Mouse (Mus musculus): ENCODE results near the gene Olfr101. TPM values are rescaled to one million over a fixed set of nuclear protein-coding genes. Genes with fewer than 3 reads are reported as not detected.

Gene Olfr101
- total and polyA plus RNA-seq, 2 experiments from 2014 or later, result not detected

GRCm38 (mm10) chr17:37280331-37280730 lies 23.8 kb downstream of the Olfr101 start:
- no peak overlapping the region for H3K9ac ChIP-seq (replicated peaks; ENCODE audit: low read depth, low read length)
- no peaks in the 10 kb centered on the region for H3K36me3 ChIP-seq (replicated peaks; ENCODE audit: control insufficient read depth, insufficient read depth, low read length)
- DNase-seq (ENCODE audit: low spot score) (no peak), ATAC-seq (ENCODE audit: insufficient read depth, low read depth) (no peak)
- no peaks in the 10 kb centered on the region for H3K27me3 ChIP-seq (ENCODE audit: control insufficient read depth, insufficient read depth, low read length)
- 50% methylated on average over 1 of the region's 1 CpGs for WGBS
- TF ChIP-seq CTCF (IDR thresholded peaks at IDR 0.05; ENCODE audit: low read depth) (no peak), EP300 (IDR thresholded peaks at IDR 0.05; ENCODE audit: low read depth) (no peak)
- no peak overlapping the region for H3K4me2 ChIP-seq (ENCODE audit: low read depth, low read length)
- H3K27ac ChIP-seq (ENCODE audit: low read depth), result no peak overlapping the region
- no peaks in the 10 kb centered on the region for H3K9me3 ChIP-seq (replicated peaks; ENCODE audit: control insufficient read depth, low read length)
- no peaks in the 10 kb centered on the region for H3K4me1 ChIP-seq (ENCODE audit: control insufficient read depth, insufficient read depth)
- H3K4me3 ChIP-seq (ENCODE audit: low read depth, low read length), result no peak overlapping the region

- Histone ChIP-seq H3K4me3 (ENCODE audit: low read depth, low read length) (no peak overlapping the region), H3K9me3 (replicated peaks; ENCODE audit: control insufficient read depth, low read length) (no peaks in the 10 kb centered on the region), H3K4me2 (ENCODE audit: low read depth, low read length) (no peak overlapping the region), H3K9ac (replicated peaks; ENCODE audit: low read depth, low read length) (no peak overlapping the region), H3K27me3 (ENCODE audit: control insufficient read depth, insufficient read depth, low read length) (no peaks in the 10 kb centered on the region), H3K27ac (ENCODE audit: low read depth) (no peak overlapping the region), H3K36me3 (replicated peaks; ENCODE audit: control insufficient read depth, insufficient read depth, low read length) (no peaks in the 10 kb centered on the region), H3K4me1 (ENCODE audit: control insufficient read depth, insufficient read depth) (no peaks in the 10 kb centered on the region)
- ATAC-seq (ENCODE audit: insufficient read depth, low read depth) (no peak), DNase-seq (ENCODE audit: low spot score) (no peak)
- TF ChIP-seq CTCF (IDR thresholded peaks at IDR 0.05; ENCODE audit: low read depth), result no peak
- no peak for TF ChIP-seq EP300 (IDR thresholded peaks at IDR 0.05; ENCODE audit: low read depth)
Measured at GRCm38 (mm10) chr17:37276573-37276972, 27.5 kb downstream of the Olfr101 start.

- Histone ChIP-seq H3K9me3 (replicated peaks; ENCODE audit: control insufficient read depth, low read length) (no peaks in the 10 kb centered on the region), H3K36me3 (replicated peaks; ENCODE audit: control insufficient read depth, insufficient read depth, low read length) (no peaks in the 10 kb centered on the region), H3K4me3 (ENCODE audit: low read depth, low read length) (no peak overlapping the region), H3K27me3 (ENCODE audit: control insufficient read depth, insufficient read depth, low read length) (no peaks in the 10 kb centered on the region), H3K27ac (ENCODE audit: low read depth) (no peak overlapping the region), H3K4me2 (ENCODE audit: low read depth, low read length) (no peak overlapping the region), H3K4me1 (ENCODE audit: control insufficient read depth, insufficient read depth) (no peaks in the 10 kb centered on the region), H3K9ac (replicated peaks; ENCODE audit: low read depth, low read length) (no peak overlapping the region)
- DNase-seq (ENCODE audit: low spot score), result no peak
- TF ChIP-seq CTCF (IDR thresholded peaks at IDR 0.05; ENCODE audit: low read depth), result no peak
- no peak for ATAC-seq (ENCODE audit: insufficient read depth, low read depth)
- WGBS, result 69% methylated on average over 2 of the region's 2 CpGs
Measured at GRCm38 (mm10) chr17:37275626-37276248, 28.4 kb downstream of the Olfr101 start.

- H3K9ac ChIP-seq (replicated peaks; ENCODE audit: low read depth, low read length), result peak overlapping the region; percentile 44
- no peak for TF ChIP-seq CTCF (IDR thresholded peaks at IDR 0.05; ENCODE audit: low read depth)
- H3K27me3 ChIP-seq (ENCODE audit: control insufficient read depth, insufficient read depth, low read length), result no peaks in the 10 kb centered on the region
- DNase-seq (ENCODE audit: low spot score), result peak; percentile 34
- no peaks in the 10 kb centered on the region for H3K36me3 ChIP-seq (replicated peaks; ENCODE audit: control insufficient read depth, insufficient read depth, low read length)
- H3K4me2 ChIP-seq (ENCODE audit: low read depth, low read length), result peak overlapping the region; percentile 97
- H3K4me1 ChIP-seq (ENCODE audit: control insufficient read depth, insufficient read depth), result 0 out of 2 replicates have a peak, but pooled peaks cover 3% of the 10 kb centered on the region
- H3K9me3 ChIP-seq (replicated peaks; ENCODE audit: control insufficient read depth, low read length), result no peaks in the 10 kb centered on the region
- peak overlapping the region; percentile 69 for H3K4me3 ChIP-seq (ENCODE audit: low read depth, low read length)
- peak; percentile 45 for ATAC-seq (ENCODE audit: insufficient read depth, low read depth)
- no peak overlapping the region for H3K27ac ChIP-seq (ENCODE audit: low read depth)
- WGBS, result 42% methylated on average over 8 of the region's 8 CpGs
Measured at GRCm38 (mm10) chr17:37270702-37271092, 33.4 kb downstream of the Olfr101 start.

- TF ChIP-seq CTCF (IDR thresholded peaks at IDR 0.05; ENCODE audit: low read depth) (no peak), EP300 (IDR thresholded peaks at IDR 0.05; ENCODE audit: low read depth) (no peak)
- H3K9me3 ChIP-seq (replicated peaks; ENCODE audit: control insufficient read depth, low read length), result no peaks in the 10 kb centered on the region
- 3% methylated on average over 26 of the region's 26 CpGs for WGBS
- H3K9ac ChIP-seq (replicated peaks; ENCODE audit: low read depth, low read length), result peak within 1 kb of the TSS; percentile 44
- ATAC-seq (ENCODE audit: insufficient read depth, low read depth), result peak; percentile 90
- H3K4me2 ChIP-seq (ENCODE audit: low read depth, low read length), result peak within 1 kb of the TSS; percentile 97
- no peaks in the 10 kb centered on the region for H3K36me3 ChIP-seq (replicated peaks; ENCODE audit: control insufficient read depth, insufficient read depth, low read length)
- DNase-seq (ENCODE audit: low spot score), result peak; percentile 68
- 0 out of 2 replicates have a peak, but pooled peaks cover 3% of the 10 kb centered on the region for H3K4me1 ChIP-seq (ENCODE audit: control insufficient read depth, insufficient read depth)
- no peaks in the 10 kb centered on the region for H3K27me3 ChIP-seq (ENCODE audit: control insufficient read depth, insufficient read depth, low read length)
- H3K27ac ChIP-seq (ENCODE audit: low read depth), result no peak within 1 kb of the TSS
- peak within 1 kb of the TSS; percentile 69 for H3K4me3 ChIP-seq (ENCODE audit: low read depth, low read length)
Measured at GRCm38 (mm10) chr17:37270058-37270701, 33.9 kb downstream of the Olfr101 start, which contains the start of gene H2-M3. H2-M3 (plus strand) TSS chr17:37270220.

Measured in heart, postnatal 0 days (tissue).